8 mouse cellular contexts compared by ENCODE assay signal in the genomic region with DNA sequence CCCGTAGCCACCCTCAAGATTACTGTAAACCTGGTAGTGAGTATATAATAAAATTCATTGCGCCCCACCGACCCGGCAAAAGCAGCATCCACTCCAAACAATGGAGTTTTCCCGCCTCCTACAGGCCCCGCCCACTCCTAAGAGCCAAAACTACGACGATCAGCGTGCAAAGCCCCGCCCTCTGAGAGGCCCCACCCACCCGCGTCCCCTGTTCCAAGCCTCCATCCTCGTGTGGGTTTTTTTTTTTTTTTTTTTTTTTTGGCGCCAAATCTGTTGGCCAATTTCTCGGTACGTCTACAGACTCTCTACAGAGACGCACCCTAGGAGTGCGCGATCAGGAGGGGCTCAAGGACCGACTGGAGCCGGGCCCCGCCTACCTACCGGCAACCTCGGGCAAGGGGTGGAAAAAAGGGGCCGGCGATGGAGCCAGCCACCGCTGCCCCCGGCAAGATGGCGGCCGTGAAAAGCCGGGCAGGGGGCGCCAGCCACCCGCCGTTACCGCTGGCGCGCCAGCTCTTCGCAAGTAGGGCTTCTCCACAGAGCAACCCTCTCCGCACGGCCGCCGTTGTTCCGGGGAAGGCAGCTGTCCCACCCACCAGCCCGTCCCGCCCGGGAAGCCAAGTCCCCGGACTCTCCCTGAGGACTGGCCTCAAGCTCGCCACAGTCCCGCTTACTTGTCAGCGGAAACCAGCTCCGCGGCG. TPM values are rescaled to one million over a fixed set of nuclear protein-coding genes. Genes with fewer than 3 reads are reported as not detected.
A peak's percentile ranks its signal among the peaks of the same experiment; 100 is the strongest.
DNase-seq lines count a peak whose midpoint lies in the region; ATAC-seq and TF ChIP-seq lines count a peak whose summit lies in the region.

No protein-coding gene starts in this region.

- TF ChIP-seq EP300 in CH12.LX (IDR thresholded peaks at IDR 0.05; ENCODE audit: low read length) = no peak
- no peak for TF ChIP-seq EP300 in liver, embryonic 14.5 days (IDR thresholded peaks at IDR 0.05; ENCODE audit: low read depth)

- no peak for TF ChIP-seq POLR2A in CH12.LX (IDR thresholded peaks at IDR 0.05; ENCODE audit: low read depth, low read length)

- in situ Hi-C loops in CH12.LX (cut with MboI; ENCODE audit: low pct_ligation_motif_present, low pct_unique_long_range_greater_than_20kb, low sequenced_read_pairs) = no loop called here

- peaks cover 41% of the 10 kb centered on the region for H3K79me2 ChIP-seq in CH12.LX (replicated peaks; ENCODE audit: control insufficient read depth, extremely low read depth, insufficient read depth, poor library complexity, severe bottlenecking)

- H3K9me3 ChIP-seq in CH12.LX (replicated peaks; ENCODE audit: low read length) = no peaks in the 10 kb centered on the region
- H3K9me3 ChIP-seq in heart, embryonic 13.5 days = no peaks in the 10 kb centered on the region
- H3K9me3 ChIP-seq in kidney, postnatal 0 days (replicated peaks; ENCODE audit: low read length) = no peaks in the 10 kb centered on the region
- no peaks in the 10 kb centered on the region for H3K9me3 ChIP-seq in liver, embryonic 14.5 days (ENCODE audit: control insufficient read depth, low read length)
- H3K9me3 ChIP-seq in stomach, embryonic 16.5 days (replicated peaks; ENCODE audit: control insufficient read depth, low read length) = no peaks in the 10 kb centered on the region

- H3K4me2 ChIP-seq in CH12.LX (ENCODE audit: insufficient read depth, low read depth, poor library complexity, severe bottlenecking) = peak overlapping the region; percentile 93
- H3K4me2 ChIP-seq in heart, embryonic 13.5 days = peak overlapping the region; percentile 85
- peak overlapping the region; percentile 67 for H3K4me2 ChIP-seq in kidney, postnatal 0 days (ENCODE audit: low read length)
- peak overlapping the region; percentile 90 for H3K4me2 ChIP-seq in liver, embryonic 14.5 days (ENCODE audit: low read depth)
- H3K4me2 ChIP-seq in stomach, embryonic 16.5 days (ENCODE audit: low read depth, low read length) = peak overlapping the region; percentile 67

- no peak for TF ChIP-seq RAD21 in CH12.LX (IDR thresholded peaks at IDR 0.05; ENCODE audit: low read depth, low read length)

- WGBS in heart, embryonic 13.5 days = under 1% methylated on average over 53 of the region's 53 CpGs
- WGBS in kidney, postnatal 0 days = under 1% methylated on average over 53 of the region's 53 CpGs
- under 1% methylated on average over 53 of the region's 53 CpGs for WGBS in liver, embryonic 14.5 days (ENCODE audit: insufficient replicate concordance)
- under 1% methylated on average over 53 of the region's 53 CpGs for WGBS in stomach, embryonic 16.5 days

- TF ChIP-seq CTCF in CH12.LX (conservative IDR thresholded peaks at IDR 0.05 in 1 of 2, IDR thresholded peaks at IDR 0.05 in 1 of 2; ENCODE audit: low read depth in 2 of 2, low read length in 2 of 2) = peak in 1 of 2 experiments; percentile 24; a peak in 1 of 4 replicates
- peak; percentile 32 for TF ChIP-seq CTCF in kidney, postnatal 0 days (IDR thresholded peaks at IDR 0.05; ENCODE audit: low read depth)
- TF ChIP-seq CTCF in liver, embryonic 14.5 days (IDR thresholded peaks at IDR 0.05; ENCODE audit: low read depth) = no peak

- peaks cover 4 to 27% of the 10 kb centered on the region in 2 experiments; a peak in 3 of 4 replicates for H3K4me1 ChIP-seq in CH12.LX (ENCODE audit: control insufficient read depth in 1 of 2, insufficient read depth in 2 of 2)
- H3K4me1 ChIP-seq in brown adipose tissue, adult 24 weeks (ENCODE audit: control insufficient read depth, insufficient read depth, insufficient read length, low read length) = no peaks in the 10 kb centered on the region
- peaks cover 23% of the 10 kb centered on the region for H3K4me1 ChIP-seq in heart, embryonic 13.5 days
- 0 out of 2 replicates have a peak, but pooled peaks cover 5% of the 10 kb centered on the region for H3K4me1 ChIP-seq in kidney, postnatal 0 days (replicated peaks; ENCODE audit: insufficient read depth, low read length)
- peaks cover 12 to 18% of the 10 kb centered on the region in 2 experiments for H3K4me1 ChIP-seq in liver, embryonic 14.5 days (replicated peaks; ENCODE audit: control insufficient read depth in 2 of 2, insufficient read depth in 2 of 2, low read length in 1 of 2)
- H3K4me1 ChIP-seq in stomach, embryonic 16.5 days (ENCODE audit: control insufficient read depth, insufficient read depth, low read length) = peaks cover 14% of the 10 kb centered on the region; the same call in 1 of the 2 replicates

- peak overlapping the region; percentile 82 for H3K27ac ChIP-seq in CH12.LX (ENCODE audit: insufficient read depth, low read depth)
- peak overlapping the region; percentile 63; the same call in 1 of the 2 replicates for H3K27ac ChIP-seq in brown adipose tissue, adult 24 weeks (replicated peaks; ENCODE audit: low read depth, low read length)
- peak overlapping the region; percentile 96 for H3K27ac ChIP-seq in heart, embryonic 13.5 days (replicated peaks)
- H3K27ac ChIP-seq in kidney, postnatal 0 days = peak overlapping the region; percentile 96
- H3K27ac ChIP-seq in liver, embryonic 14.5 days = peak overlapping the region; percentile 75
- H3K27ac ChIP-seq in stomach, embryonic 16.5 days (ENCODE audit: low read length) = peak overlapping the region; percentile 95

- peak overlapping the region; percentile 85 for H3K9ac ChIP-seq in CH12.LX (ENCODE audit: insufficient read depth, low read depth)
- H3K9ac ChIP-seq in heart, embryonic 13.5 days = peak overlapping the region; percentile 90
- H3K9ac ChIP-seq in kidney, postnatal 0 days (ENCODE audit: low read depth, low read length) = peak overlapping the region; percentile 91
- peak overlapping the region; percentile 82 for H3K9ac ChIP-seq in liver, embryonic 14.5 days (replicated peaks)
- peak overlapping the region; percentile 88 for H3K9ac ChIP-seq in stomach, embryonic 16.5 days (ENCODE audit: low read length)

- DNase-seq in CH12.LX (ENCODE audit: extremely low read depth) = peak; percentile 96
- peak; percentile 95 for DNase-seq in kidney, postnatal 0 days (ENCODE audit: low spot score)
- peak; percentile 82 to 87 (median 85) for DNase-seq in liver, embryonic 14.5 days (ENCODE audit: low read depth in 3 of 3, low spot score in 3 of 3)
- peak; percentile 92 for DNase-seq in neural tube, embryonic 10.5 days (ENCODE audit: extremely low spot score, low spot score)

- H3K36me3 ChIP-seq in CH12.LX (replicated peaks in 1 of 2; ENCODE audit: control insufficient read depth in 1 of 2, insufficient read depth in 1 of 2, low read length in 1 of 2) = peaks cover 0 to 22% of the 10 kb centered on the region in 2 experiments
- H3K36me3 ChIP-seq in heart, embryonic 13.5 days = peaks cover 25% of the 10 kb centered on the region
- H3K36me3 ChIP-seq in kidney, postnatal 0 days (ENCODE audit: insufficient read depth, low read length) = peaks cover under 1% of the 10 kb centered on the region; the same call in 1 of the 2 replicates
- H3K36me3 ChIP-seq in liver, embryonic 14.5 days (replicated peaks; ENCODE audit: control insufficient read depth, insufficient read depth, low read depth) = peaks cover 15% of the 10 kb centered on the region
- no peaks in the 10 kb centered on the region for H3K36me3 ChIP-seq in stomach, embryonic 16.5 days (ENCODE audit: control insufficient read depth, insufficient read depth, low read length)

- no peaks in the 10 kb centered on the region for H3K27me3 ChIP-seq in CH12.LX (replicated peaks)
- H3K27me3 ChIP-seq in heart, embryonic 13.5 days (replicated peaks) = no peaks in the 10 kb centered on the region
- H3K27me3 ChIP-seq in kidney, postnatal 0 days (ENCODE audit: insufficient read depth, low read length) = no peaks in the 10 kb centered on the region
- H3K27me3 ChIP-seq in liver, embryonic 14.5 days (ENCODE audit: control insufficient read depth, insufficient read depth, low read length) = no peaks in the 10 kb centered on the region
- H3K27me3 ChIP-seq in stomach, embryonic 16.5 days (ENCODE audit: control insufficient read depth, insufficient read depth, low read length) = no peaks in the 10 kb centered on the region

- peak overlapping the region; percentile 90 to 99 (median 97) for H3K4me3 ChIP-seq in CH12.LX (replicated peaks in 1 of 3; ENCODE audit: low read depth in 2 of 3, low read length in 2 of 3, poor library complexity in 1 of 3)
- peak overlapping the region; percentile 95 for H3K4me3 ChIP-seq in brown adipose tissue, adult 24 weeks (ENCODE audit: insufficient read depth, low read depth, low read length)
- H3K4me3 ChIP-seq in heart, embryonic 13.5 days = peak overlapping the region; percentile 98
- peak overlapping the region; percentile 99 for H3K4me3 ChIP-seq in kidney, postnatal 0 days (replicated peaks; ENCODE audit: low read depth, low read length)
- H3K4me3 ChIP-seq in liver, embryonic 14.5 days (ENCODE audit: insufficient read depth in 1 of 2, low read depth in 2 of 2, low read length in 2 of 2) = peak overlapping the region; percentile 78 to 94
- peak overlapping the region; percentile 98 for H3K4me3 ChIP-seq in stomach, embryonic 16.5 days (replicated peaks; ENCODE audit: low read length)

- dilution Hi-C loops in CH12.LX (cut with MboI; ENCODE audit: extremely low pct_ligation_motif_present, extremely low pct_unique_long_range_greater_than_20kb, low sequenced_read_pairs) = no loop called here

- ATAC-seq in erythroid progenitor cell, adult 5-6 weeks (replicated peaks; ENCODE audit: low FRiP score, poor library complexity, severe bottlenecking) = peak; percentile 87
- ATAC-seq in heart, embryonic 13.5 days (ENCODE audit: extremely low read depth, insufficient number of reproducible peaks, low FRiP score, low TSS enrichment) = peak; percentile 72
- ATAC-seq in kidney, postnatal 0 days (replicated peaks; ENCODE audit: low FRiP score, low read depth) = peak; percentile 65
- peak; percentile 75 for ATAC-seq in liver, embryonic 14.5 days (ENCODE audit: insufficient read depth)
- ATAC-seq in stomach, embryonic 16.5 days (ENCODE audit: insufficient read depth, low FRiP score) = peak; percentile 87

RNA-seq across cellular contexts. Expression of gene Nasp, which starts 0.9 kb away (rescaled TPM):
- total RNA-seq in CH12.LX (2012; rRNA removed) = 139 and 186 TPM in 2 replicates
- total RNA-seq in CH12.LX (2014; rRNA removed) = 308 and 390 TPM in 2 replicates
- polyA plus RNA-seq in CH12.LX (2012; ENCODE audit: insufficient read length, low read depth) = 347 and 399 TPM in 2 replicates
- 7.7 and 12.5 TPM in 2 replicates for polyA plus RNA-seq in brown adipose tissue, adult 24 weeks (2012; ENCODE audit: insufficient read depth, insufficient read length, missing spikeins)
- 75.5 and 103 TPM in 2 replicates for total RNA-seq in erythroid progenitor cell, adult 5-6 weeks (2015; ENCODE audit: low replicate concordance)
- 126 and 154 TPM in 2 replicates for total RNA-seq in erythroid progenitor cell, adult 5-6 weeks (2017; ENCODE audit: low replicate concordance)
- polyA plus RNA-seq in heart, embryonic 13.5 days (2015; fragmentation: Nextera tagmentation; extraction: Ambion mirVana) = 87.3 and 87.4 TPM in 2 replicates
- 82.7 and 89.6 TPM in 2 replicates for polyA plus RNA-seq in kidney, postnatal 0 days (2015; fragmentation: Nextera tagmentation; extraction: Ambion mirVana)
- polyA plus RNA-seq in liver, embryonic 14.5 days (2012; rRNA removed) = 19.2 and 38.1 TPM in 2 replicates
- 61.5 and 66.6 TPM in 2 replicates for polyA plus RNA-seq in liver, embryonic 14.5 days (2014; fragmentation: Nextera tagmentation; extraction: Ambion mirVana)
- polyA plus RNA-seq in stomach, embryonic 16.5 days (2015; fragmentation: Nextera tagmentation; extraction: Ambion mirVana) = 82.4 and 88.5 TPM in 2 replicates

RNA-seq across cellular contexts. Expression of gene Akr1a1, which starts 24.7 kb away (rescaled TPM):
- total RNA-seq in CH12.LX (2012; rRNA removed) (347 and 373 TPM in 2 replicates), CH12.LX (2014; rRNA removed) (517 and 533 TPM in 2 replicates)
- 450 and 470 TPM in 2 replicates for polyA plus RNA-seq in CH12.LX (2012; ENCODE audit: insufficient read length, low read depth)
- polyA plus RNA-seq in brown adipose tissue, adult 24 weeks (2012; ENCODE audit: insufficient read depth, insufficient read length, missing spikeins) = 444 and 532 TPM in 2 replicates
- 130 and 134 TPM in 2 replicates for total RNA-seq in erythroid progenitor cell, adult 5-6 weeks (2015; ENCODE audit: low replicate concordance)
- 99.1 and 124 TPM in 2 replicates for total RNA-seq in erythroid progenitor cell, adult 5-6 weeks (2017; ENCODE audit: low replicate concordance)
- 580 and 636 TPM in 2 replicates for polyA plus RNA-seq in heart, embryonic 13.5 days (2015; fragmentation: Nextera tagmentation; extraction: Ambion mirVana)
- 966 and 1,010 TPM in 2 replicates for polyA plus RNA-seq in kidney, postnatal 0 days (2015; fragmentation: Nextera tagmentation; extraction: Ambion mirVana)
- polyA plus RNA-seq in liver, embryonic 14.5 days (2012; rRNA removed) = 176 and 194 TPM in 2 replicates
- polyA plus RNA-seq in liver, embryonic 14.5 days (2014; fragmentation: Nextera tagmentation; extraction: Ambion mirVana) = 275 and 295 TPM in 2 replicates
- polyA plus RNA-seq in stomach, embryonic 16.5 days (2015; fragmentation: Nextera tagmentation; extraction: Ambion mirVana) = 784 and 808 TPM in 2 replicates

RNA-seq across cellular contexts. Expression of gene Ccdc17, which starts 30.4 kb away (rescaled TPM):
- 2.5 and 2.6 TPM in 2 replicates for total RNA-seq in CH12.LX (2012; rRNA removed)
- total RNA-seq in CH12.LX (2014; rRNA removed) = 2.9 and 3.5 TPM in 2 replicates
- 3.4 and 4.0 TPM in 2 replicates for polyA plus RNA-seq in CH12.LX (2012; ENCODE audit: insufficient read length, low read depth)
- 2.7 and 4.5 TPM in 2 replicates for polyA plus RNA-seq in brown adipose tissue, adult 24 weeks (2012; ENCODE audit: insufficient read depth, insufficient read length, missing spikeins)
- total RNA-seq in erythroid progenitor cell, adult 5-6 weeks (2015; ENCODE audit: low replicate concordance) = 5.9 TPM in 1 of 2 replicates, not detected in the other
- total RNA-seq in erythroid progenitor cell, adult 5-6 weeks (2017; ENCODE audit: low replicate concordance) = 2.6 and 5.3 TPM in 2 replicates
- 3.1 and 3.6 TPM in 2 replicates for polyA plus RNA-seq in heart, embryonic 13.5 days (2015; fragmentation: Nextera tagmentation; extraction: Ambion mirVana)
- polyA plus RNA-seq in kidney, postnatal 0 days (2015; fragmentation: Nextera tagmentation; extraction: Ambion mirVana) = 5.9 and 7.9 TPM in 2 replicates
- 1.9 and 2.1 TPM in 2 replicates for polyA plus RNA-seq in liver, embryonic 14.5 days (2012; rRNA removed)
- polyA plus RNA-seq in liver, embryonic 14.5 days (2014; fragmentation: Nextera tagmentation; extraction: Ambion mirVana) = 1.9 and 2.0 TPM in 2 replicates
- polyA plus RNA-seq in stomach, embryonic 16.5 days (2015; fragmentation: Nextera tagmentation; extraction: Ambion mirVana) = 4.0 and 4.4 TPM in 2 replicates

RNA-seq across cellular contexts. Expression of gene Prdx1, which starts 58.5 kb away (rescaled TPM):
- total RNA-seq in CH12.LX (2012; rRNA removed) (269 and 378 TPM in 2 replicates), CH12.LX (2014; rRNA removed) (1,274 and 1,469 TPM in 2 replicates)
- polyA plus RNA-seq in CH12.LX (2012; ENCODE audit: insufficient read length, low read depth) = 934 and 1,078 TPM in 2 replicates
- polyA plus RNA-seq in brown adipose tissue, adult 24 weeks (2012; ENCODE audit: insufficient read depth, insufficient read length, missing spikeins) = 971 and 1,048 TPM in 2 replicates
- total RNA-seq in erythroid progenitor cell, adult 5-6 weeks (2015; ENCODE audit: low replicate concordance) = 99.3 and 104 TPM in 2 replicates
- 39.4 and 52.6 TPM in 2 replicates for total RNA-seq in erythroid progenitor cell, adult 5-6 weeks (2017; ENCODE audit: low replicate concordance)
- 967 and 1,034 TPM in 2 replicates for polyA plus RNA-seq in heart, embryonic 13.5 days (2015; fragmentation: Nextera tagmentation; extraction: Ambion mirVana)
- 2,101 and 2,104 TPM in 2 replicates for polyA plus RNA-seq in kidney, postnatal 0 days (2015; fragmentation: Nextera tagmentation; extraction: Ambion mirVana)
- 127 and 234 TPM in 2 replicates for polyA plus RNA-seq in liver, embryonic 14.5 days (2012; rRNA removed)
- 862 and 916 TPM in 2 replicates for polyA plus RNA-seq in liver, embryonic 14.5 days (2014; fragmentation: Nextera tagmentation; extraction: Ambion mirVana)
- 1,350 and 1,396 TPM in 2 replicates for polyA plus RNA-seq in stomach, embryonic 16.5 days (2015; fragmentation: Nextera tagmentation; extraction: Ambion mirVana)

Comparison
In these comparisons a context has a peak if more than half of its experiments do, and no peak if none do; other contexts are left out.
1. Peak in every context shown above with its lines: DNase-seq, ATAC-seq, H3K4me3 ChIP-seq and H3K27ac ChIP-seq.